Mouse (Mus musculus) embryonic fibroblast, embryonic 13.5 days (primary cell): ENCODE results near the gene Plekhs1.

Source experiments
- CTCF ChIP-seq: IDR thresholded peaks from 2 replicates; pipeline ENCODE4 v1.5.1; 2011; ENCODE audit warnings: mild to moderate bottlenecking, control low read depth, low read length, moderate library complexity, borderline replicate concordance; ENCODE audit not compliant: insufficient read depth
- POLR2A ChIP-seq: IDR thresholded peaks from 2 replicates; pipeline ENCODE4 v1.6.1; 2011; ENCODE audit warnings: low read depth, mild to moderate bottlenecking, control low read depth, low read length, moderate library complexity

GRCm38 (mm10) chr19:56477253-56477652, 15.8 kb downstream of the Plekhs1 start:
- TF ChIP-seq CTCF (no peak), POLR2A (no peak)
